Mouse (Mus musculus) forebrain, postnatal 0 days (tissue): ENCODE data around the gene Mmp28. TPM values are rescaled to one million over a fixed set of nuclear protein-coding genes. Genes with fewer than 3 reads are reported as not detected.

Experiments
- ATAC-seq: fragments of 200-750 bp; cut with Nextera tagmentation; 2 replicates; pipeline ENCODE4 v1.8.0; 2017; ENCODE audit warnings: mild to moderate bottlenecking, moderate library complexity
- DNase-seq: peaks from one replicate; pipeline ENCODE4 v3.0.0-alpha.2; 2015
- H3K27ac ChIP-seq: fragments of 300-500 bp; sonication (generic); 2 replicates; pipeline ENCODE4 v1.5.1; 2014; ENCODE audit warnings: low read depth, mild to moderate bottlenecking, antibody characterized with exemption, low read length, moderate library complexity, mixed read lengths
- H3K27me3 ChIP-seq: fragments of 300-500 bp; sonication (generic); 2 replicates; pipeline ENCODE4 v1.6.1; 2014; ENCODE audit warnings: mild to moderate bottlenecking, low read length, mixed read lengths; ENCODE audit not compliant: insufficient read depth
- H3K36me3 ChIP-seq: fragments of 300-500 bp; sonication (generic); 2 replicates; pipeline ENCODE4 v1.6.1; 2014; ENCODE audit warnings: mild to moderate bottlenecking, moderate library complexity; ENCODE audit not compliant: insufficient read depth
- H3K4me1 ChIP-seq: fragments of 300-500 bp; sonication (generic); 2 replicates; pipeline ENCODE4 v1.6.1; 2014; ENCODE audit warnings: antibody characterized with exemption; ENCODE audit not compliant: insufficient read depth
- H3K4me2 ChIP-seq: fragments of 300-500 bp; sonication (generic); 2 replicates; pipeline ENCODE4 v1.6.1; 2014; ENCODE audit warnings: low read depth, mild to moderate bottlenecking, moderate library complexity
- H3K4me3 ChIP-seq: fragments of 300-500 bp; sonication (generic); 2 replicates; pipeline ENCODE4 v1.5.1; 2014; ENCODE audit warnings: low read depth, low read length, mixed read lengths
- H3K9ac ChIP-seq: fragments of 300-500 bp; sonication (generic); 2 replicates; pipeline ENCODE4 v1.6.1; 2014; ENCODE audit warnings: mild to moderate bottlenecking
- H3K9me3 ChIP-seq: fragments of 300-500 bp; sonication (generic); 2 replicates; pipeline ENCODE4 v1.6.1; 2016; ENCODE audit warnings: low read length
- CTCF ChIP-seq: sonication (generic); IDR thresholded peaks from 2 replicates; pipeline ENCODE4 v1.5.1; 2016; ENCODE audit warnings: antibody characterized with exemption, control low read depth, low read depth
- WGBS: fragments of 180-500 bp; shearing (Covaris S2); extraction: QIAGEN DNeasy Blood & Tissue Kit; methylation state at CpG from one replicate; pipeline ENCODE4 v1.1.7; 2014; 5-methylcytosine and 5-hydroxymethylcytosine counted together
- polyA plus RNA-seq: library from polyadenylated mRNA; unstranded; fragments of >200 nt; fragmentation: Nextera tagmentation; extraction: Ambion mirVana; gene quantifications from 2 replicates; pipeline ENCODE4 v1.2.1, GENCODE M21; 2015
- total RNA-seq: library from RNA; depleted of rRNA; stranded (reverse); fragments of >200 nt; gene quantifications from 2 replicates; pipeline ENCODE4 v1.2.3, GENCODE M21; 2014

The Mmp28 gene
- total and polyA plus RNA-seq, 2 experiments from 2014 or later: 1.1 to 5.6 TPM

- Histone ChIP-seq H3K4me3 (peak overlapping the region; percentile 61; the same call in 1 of the 2 replicates), H3K9ac (no peak overlapping the region), H3K27me3 (peaks cover 39% of the 10 kb centered on the region), H3K4me1 (no peaks in the 10 kb centered on the region), H3K27ac (no peak overlapping the region), H3K4me2 (0 out of 2 replicates have a peak overlapping the region, but pooled peaks have one; percentile 76), H3K9me3 (0 out of 2 replicates have a peak, but pooled peaks cover 3% of the 10 kb centered on the region), H3K36me3 (no peaks in the 10 kb centered on the region)
- 36% methylated on average over 7 of the region's 7 CpGs for WGBS
- DNase-seq (no peak), ATAC-seq (no peak)
- TF ChIP-seq CTCF: no peak
Observed at GRCm38 (mm10) chr11:83441235-83441634, 21.6 kb downstream of the Mmp28 start.

DNA sequence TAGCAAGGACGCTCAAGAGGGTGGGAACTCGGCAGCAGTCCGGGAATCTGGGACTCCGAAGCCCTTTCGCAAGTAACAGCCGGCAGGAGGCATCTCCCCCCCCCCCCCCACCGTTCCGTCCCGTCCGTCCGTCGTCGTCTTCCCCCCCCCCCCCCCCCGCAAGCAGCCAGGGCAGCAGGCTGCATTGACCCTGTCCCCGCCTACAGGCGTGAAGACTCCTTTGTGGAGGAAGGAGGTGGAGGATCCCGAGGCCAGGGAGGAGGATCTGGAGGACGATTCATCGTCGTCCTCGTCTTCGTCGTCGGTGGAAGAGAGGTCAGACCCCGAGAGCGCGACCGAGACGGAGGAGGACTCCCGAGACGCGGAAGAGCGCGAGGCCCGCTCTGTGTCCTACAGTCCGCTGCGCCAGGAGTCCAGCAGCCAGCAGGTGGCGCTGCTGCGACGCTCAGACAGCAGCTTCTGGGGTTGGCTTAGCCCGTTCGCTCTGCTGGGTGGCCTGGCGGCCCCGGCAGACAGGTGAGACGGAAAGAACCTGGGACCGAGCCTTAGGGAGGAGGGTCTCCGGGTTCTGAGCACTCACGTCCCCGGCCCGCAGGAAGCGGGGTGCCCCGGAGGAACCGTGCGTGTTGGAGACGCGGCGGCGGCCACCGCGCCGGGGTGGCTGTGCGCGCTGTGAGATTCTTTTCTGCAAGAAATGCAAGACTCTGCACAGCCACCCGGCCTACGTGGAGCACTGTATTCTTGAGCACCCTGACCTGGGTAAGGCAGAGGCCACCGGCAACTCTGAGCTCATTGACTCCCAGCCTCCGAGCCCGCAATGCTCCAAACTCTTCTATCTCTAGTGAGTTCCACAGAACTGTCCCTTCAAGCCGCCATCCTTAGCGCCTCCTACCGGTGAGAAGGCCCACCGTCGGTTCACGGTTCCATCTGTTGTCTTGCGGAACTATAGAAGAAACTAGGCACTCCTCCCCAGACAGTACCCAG lies 22.5 kb downstream of the Mmp28 start:
- peak; percentile 99 for TF ChIP-seq CTCF
- peak overlapping the region; percentile 76 for H3K4me2 ChIP-seq
- H3K9me3 ChIP-seq: 0 out of 2 replicates have a peak, but pooled peaks cover 3% of the 10 kb centered on the region
- H3K9ac ChIP-seq: peak overlapping the region; percentile 61
- H3K27ac ChIP-seq: no peak overlapping the region
- H3K36me3 ChIP-seq: no peaks in the 10 kb centered on the region
- DNase-seq (peak; percentile 95), ATAC-seq (peak; percentile 95)
- H3K4me3 ChIP-seq: peak overlapping the region; percentile 61
- peaks cover 36% of the 10 kb centered on the region for H3K27me3 ChIP-seq
- H3K4me1 ChIP-seq: no peaks in the 10 kb centered on the region
- under 1% methylated on average over 65 of the region's 75 CpGs for WGBS

GRCm38 (mm10) chr11:83439426-83440060 lies 23.3 kb downstream of the Mmp28 start:
- no peak for ATAC-seq
- H3K36me3 ChIP-seq: no peaks in the 10 kb centered on the region
- no peak overlapping the region; the same call in 1 of the 2 replicates for H3K9ac ChIP-seq
- no peak for DNase-seq
- H3K4me3 ChIP-seq: peak overlapping the region; percentile 61
- H3K9me3 ChIP-seq: no peaks in the 10 kb centered on the region
- H3K4me1 ChIP-seq: no peaks in the 10 kb centered on the region
- H3K4me2 ChIP-seq: peak overlapping the region; percentile 76
- TF ChIP-seq CTCF: no peak
- no peak overlapping the region for H3K27ac ChIP-seq
- WGBS: 32% methylated on average over 11 of the region's 11 CpGs
- H3K27me3 ChIP-seq: peaks cover 28% of the 10 kb centered on the region

GRCm38 (mm10) chr11:83437377-83437776 lies 25.5 kb downstream of the Mmp28 start, which contains the start of gene 1700020L24Rik:
1700020L24Rik (plus strand) TSS chr11:83437677.
- no peak within 1 kb of the TSS for H3K4me3 ChIP-seq
- DNase-seq: no peak
- no peak within 1 kb of the TSS for H3K27ac ChIP-seq
- no peak within 1 kb of the TSS for H3K9ac ChIP-seq
- ATAC-seq: no peak
- no peaks in the 10 kb centered on the region for H3K4me1 ChIP-seq
- TF ChIP-seq CTCF: no peak
- H3K27me3 ChIP-seq: peaks cover 11% of the 10 kb centered on the region
- H3K9me3 ChIP-seq: no peaks in the 10 kb centered on the region
- H3K4me2 ChIP-seq: no peak within 1 kb of the TSS
- WGBS: 87% methylated on average over 1 of the region's 1 CpGs
- H3K36me3 ChIP-seq: no peaks in the 10 kb centered on the region

DNA sequence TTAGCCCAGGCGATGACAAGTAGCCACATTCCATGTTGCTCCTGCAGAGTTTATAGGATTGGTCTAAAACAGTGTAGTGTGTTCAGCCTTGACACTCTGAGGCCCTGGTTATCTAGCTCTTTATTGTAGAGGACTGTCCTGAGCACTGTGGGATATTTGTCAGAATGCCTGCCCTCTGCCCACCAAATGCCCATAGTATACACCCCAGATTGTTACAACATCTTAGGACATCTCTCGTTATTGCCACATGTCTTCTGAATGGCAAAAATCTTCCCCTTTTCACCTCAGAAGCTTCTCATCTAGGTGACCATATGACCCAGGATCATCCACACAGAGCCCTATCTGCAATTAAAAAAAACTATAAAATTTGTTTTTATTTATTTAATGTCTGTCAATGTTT lies 30.3 kb downstream of the Mmp28 start:
- no peak for ATAC-seq

DNA sequence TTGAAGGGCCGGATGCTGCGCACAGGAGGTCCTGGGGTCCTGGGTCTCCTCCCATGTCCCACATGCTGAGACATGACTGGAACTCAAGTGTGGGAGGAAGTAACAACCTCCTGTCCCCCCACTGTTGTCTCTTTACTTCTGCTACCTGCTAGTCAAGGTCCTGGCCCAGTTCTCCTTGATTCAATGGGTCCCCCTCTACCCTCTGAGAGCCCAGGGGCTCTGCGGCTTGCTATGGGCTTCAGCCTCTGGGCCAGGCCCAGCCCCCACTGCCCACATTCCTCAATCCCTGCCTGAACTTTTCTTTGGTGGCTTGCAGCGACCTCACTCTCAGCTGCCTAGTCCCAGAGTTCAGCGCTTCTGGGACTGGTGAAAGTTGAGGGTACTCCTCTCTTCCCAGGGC lies 33.5 kb downstream of the Mmp28 start, which contains the start of gene Gas2l2:
Gas2l2 (minus strand) TSS at position 101 of the 400 bp plus-strand sequence.
- H3K9ac ChIP-seq: no peak within 1 kb of the TSS
- no peaks in the 10 kb centered on the region for H3K4me1 ChIP-seq
- H3K36me3 ChIP-seq: no peaks in the 10 kb centered on the region
- H3K27ac ChIP-seq: no peak within 1 kb of the TSS
- no peaks in the 10 kb centered on the region for H3K9me3 ChIP-seq
- no peak within 1 kb of the TSS; the same call in 1 of the 2 replicates for H3K4me2 ChIP-seq
- H3K4me3 ChIP-seq: no peak within 1 kb of the TSS
- WGBS: 57% methylated on average over 5 of the region's 5 CpGs
- no peak for TF ChIP-seq CTCF
- ATAC-seq (no peak), DNase-seq (no peak)
- no peaks in the 10 kb centered on the region for H3K27me3 ChIP-seq

More for the DNA sequence above, 30.3 kb downstream of the Mmp28 start:
- TF ChIP-seq CTCF: no peak
- Histone ChIP-seq H3K27ac (no peak overlapping the region), H3K27me3 (no peaks in the 10 kb centered on the region; the same call in 1 of the 2 replicates), H3K4me2 (no peak overlapping the region), H3K36me3 (no peaks in the 10 kb centered on the region), H3K4me3 (no peak overlapping the region), H3K9ac (no peak overlapping the region), H3K9me3 (no peaks in the 10 kb centered on the region), H3K4me1 (no peaks in the 10 kb centered on the region)
- no peak for DNase-seq
- 73% methylated on average over 2 of the region's 2 CpGs for whole genome bisulfite sequencing
